Mouse (Mus musculus) hindbrain, embryonic 13.5 days (tissue): ENCODE results near the gene Stpg1. TPM values are rescaled to one million over a fixed set of nuclear protein-coding genes. Genes with fewer than 3 reads are reported as not detected.
A peak's percentile ranks its signal among the peaks of the same experiment; 100 is the strongest.

Source experiments
- ATAC-seq: fragments of 200-750 bp; cut with Nextera tagmentation; 2 replicates; pipeline ENCODE4 v1.8.0; 2017; ENCODE audit warnings: moderate TSS enrichment; ENCODE audit not compliant: low FRiP score
- H3K27ac ChIP-seq: fragments of 300-500 bp; sonication (generic); 2 replicates; pipeline ENCODE4 v1.5.1; 2015; ENCODE audit warnings: inconsistent platforms, mild to moderate bottlenecking, moderate library complexity
- H3K27me3 ChIP-seq: fragments of 300-500 bp; sonication (generic); 2 replicates; pipeline ENCODE4 v1.6.1; 2015; ENCODE audit warnings: mild to moderate bottlenecking, inconsistent platforms
- H3K36me3 ChIP-seq: fragments of 300-500 bp; sonication (generic); 2 replicates; pipeline ENCODE4 v1.6.1; 2015; ENCODE audit warnings: mild to moderate bottlenecking, inconsistent platforms
- H3K4me1 ChIP-seq: fragments of 300-500 bp; sonication (generic); replicated peaks from 2 replicates; pipeline ENCODE4 v1.6.1; 2015; ENCODE audit warnings: inconsistent platforms
- H3K4me2 ChIP-seq: fragments of 300-500 bp; sonication (generic); 2 replicates; pipeline ENCODE4 v1.6.1; 2015; ENCODE audit warnings: inconsistent platforms, mild to moderate bottlenecking, moderate library complexity
- H3K4me3 ChIP-seq: fragments of 300-500 bp; sonication (generic); 2 replicates; pipeline ENCODE4 v1.5.1; 2015; ENCODE audit warnings: mild to moderate bottlenecking, inconsistent platforms
- H3K9ac ChIP-seq: fragments of 300-500 bp; sonication (generic); 2 replicates; pipeline ENCODE4 v1.6.1; 2015; ENCODE audit warnings: mild to moderate bottlenecking, inconsistent platforms
- H3K9me3 ChIP-seq: fragments of 300-500 bp; sonication (generic); 2 replicates; pipeline ENCODE4 v1.6.1; 2016; ENCODE audit warnings: inconsistent platforms
- WGBS: fragments of 180-500 bp; shearing (Covaris S2); methylation state at CpG from one replicate; pipeline ENCODE4 v1.1.7; 2015; 5-methylcytosine and 5-hydroxymethylcytosine counted together
- polyA plus RNA-seq: library from polyadenylated mRNA; unstranded; fragments of >200 nt; fragmentation: Nextera tagmentation; extraction: Ambion mirVana; gene quantifications from 2 replicates; pipeline ENCODE4 v1.2.1, GENCODE M21; 2015

The Stpg1 gene
- polyA plus RNA-seq: 0.23 and 0.44 TPM in 2 replicates

DNA sequence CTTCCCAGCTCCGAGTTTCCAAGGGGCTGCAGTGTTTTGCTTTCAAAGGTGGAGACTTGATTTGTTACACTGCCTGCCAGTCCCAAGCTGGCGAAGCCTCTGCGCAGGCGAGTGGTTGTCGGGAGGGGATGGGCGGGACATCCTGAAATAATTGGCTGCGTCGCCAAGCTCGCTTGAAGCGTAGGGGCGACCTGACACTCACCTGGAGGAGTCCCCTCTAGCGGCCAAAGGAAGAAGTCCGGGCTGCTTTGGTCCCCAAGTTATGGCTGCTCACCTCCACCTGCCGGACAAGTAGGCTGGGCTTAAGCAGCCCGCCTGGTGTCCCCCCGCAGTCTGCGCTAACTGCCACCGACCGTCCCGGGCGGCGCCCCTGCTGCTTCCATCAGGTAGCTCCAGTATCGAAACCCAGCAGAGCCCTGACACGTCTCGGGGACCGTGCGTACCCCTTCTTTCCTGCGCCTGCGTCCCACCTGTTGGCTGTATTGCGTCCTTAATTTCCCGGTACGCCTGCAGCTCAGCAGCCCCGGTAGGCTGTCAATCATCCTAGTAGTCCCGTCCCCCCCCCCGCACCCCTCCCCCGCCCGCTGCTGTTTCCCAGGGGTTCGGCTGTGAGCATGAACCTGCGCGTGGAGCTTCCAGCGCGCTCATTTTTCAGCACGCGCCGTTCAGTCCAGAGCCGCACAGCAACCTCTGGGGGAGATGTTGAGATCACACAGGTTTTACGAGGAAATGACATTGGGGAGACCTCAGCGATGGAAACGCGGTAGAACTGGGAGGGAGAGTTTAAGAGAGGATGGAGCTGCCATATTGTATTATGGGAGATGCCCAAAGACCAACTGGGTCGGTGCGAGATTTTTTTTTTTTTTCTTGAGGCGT, at the start of gene Stpg1, which contains the start of gene Nipal3:
TSS of gene Stpg1 (plus strand) at position 270 of the 876 bp plus-strand sequence.
TSS of gene Nipal3 (minus strand) at position 518 of the 876 bp plus-strand sequence.
- H3K9ac ChIP-seq: peak within 1 kb of the TSS; percentile 70
- H3K27me3 ChIP-seq: peaks cover 17% of the 10 kb centered on the region; the same call in 1 of the 2 replicates
- peaks cover 12% of the 10 kb centered on the region for H3K36me3 ChIP-seq
- H3K27ac ChIP-seq: peak within 1 kb of the TSS; percentile 71
- ATAC-seq: peak; percentile 96
- H3K9me3 ChIP-seq: no peaks in the 10 kb centered on the region
- WGBS: under 1% methylated on average over 53 of the region's 53 CpGs
- peak within 1 kb of the TSS; percentile 94 for H3K4me2 ChIP-seq
- H3K4me1 ChIP-seq: peaks cover 12% of the 10 kb centered on the region
- H3K4me3 ChIP-seq: peak within 1 kb of the TSS; percentile 71

DNA sequence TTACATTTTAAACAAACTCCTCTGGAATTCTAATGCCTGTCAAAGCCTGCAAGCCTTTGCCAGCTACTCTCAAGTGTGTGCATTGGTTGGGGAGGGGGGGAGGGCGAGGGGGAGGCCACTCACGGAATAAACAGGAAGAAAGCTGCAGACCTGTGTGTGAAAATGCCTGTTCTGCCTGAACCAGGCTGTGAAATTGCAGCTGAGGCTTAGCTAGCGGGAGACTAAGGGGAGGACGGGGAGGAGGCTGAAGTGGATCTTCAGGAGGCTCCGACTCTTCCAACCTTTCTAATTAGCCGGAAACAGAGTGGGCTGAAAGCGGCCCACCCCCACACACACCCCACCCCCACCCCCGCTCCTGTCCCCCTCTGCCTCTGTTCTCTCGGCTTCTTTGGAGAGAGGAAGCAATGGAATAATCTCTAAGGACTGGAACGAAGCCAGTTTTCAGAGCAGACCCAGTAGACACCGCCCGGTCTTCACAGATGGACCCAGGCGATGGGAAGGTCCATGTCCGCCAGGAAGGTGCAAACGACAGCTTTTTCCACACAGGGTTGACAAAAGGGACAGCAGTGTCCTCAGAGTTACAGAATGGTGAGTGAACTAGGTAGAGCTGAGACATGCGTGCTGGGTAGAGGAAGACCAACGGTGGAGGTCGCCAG, 43.1 kb upstream of the Stpg1 start:
- no peak overlapping the region for H3K9ac ChIP-seq
- H3K4me1 ChIP-seq: peaks cover 10% of the 10 kb centered on the region
- no peak overlapping the region for H3K27ac ChIP-seq
- no peaks in the 10 kb centered on the region; the same call in 1 of the 2 replicates for H3K36me3 ChIP-seq
- peak overlapping the region; percentile 13; the same call in 1 of the 2 replicates for H3K4me2 ChIP-seq
- H3K9me3 ChIP-seq: no peaks in the 10 kb centered on the region
- no peak overlapping the region for H3K4me3 ChIP-seq
- no peak for ATAC-seq
- no peaks in the 10 kb centered on the region for H3K27me3 ChIP-seq
- 58% methylated on average over 18 of the region's 18 CpGs for WGBS

DNA sequence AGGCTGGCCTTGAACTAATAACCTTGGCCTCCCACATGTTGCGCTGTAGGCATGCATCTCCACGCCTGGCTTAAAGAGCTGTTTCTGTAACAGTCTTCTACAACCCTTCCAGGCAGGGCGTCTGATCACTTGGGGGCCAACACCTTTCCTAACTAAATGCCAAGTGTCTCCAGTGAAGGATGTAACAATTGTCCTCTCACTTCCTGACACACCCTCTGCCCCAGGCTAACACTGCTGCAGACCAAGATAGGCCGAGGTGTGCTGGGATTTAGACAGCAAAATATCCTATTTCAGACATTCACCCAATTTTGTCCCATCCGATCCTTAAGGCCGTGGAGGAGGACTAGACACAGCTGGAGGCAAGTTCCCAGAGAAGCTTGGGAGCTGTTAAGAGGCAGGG, 41.4 kb upstream of the Stpg1 start:
- WGBS: 80% methylated on average over 6 of the region's 6 CpGs
- no peak overlapping the region for H3K4me2 ChIP-seq
- no peak for ATAC-seq

DNA sequence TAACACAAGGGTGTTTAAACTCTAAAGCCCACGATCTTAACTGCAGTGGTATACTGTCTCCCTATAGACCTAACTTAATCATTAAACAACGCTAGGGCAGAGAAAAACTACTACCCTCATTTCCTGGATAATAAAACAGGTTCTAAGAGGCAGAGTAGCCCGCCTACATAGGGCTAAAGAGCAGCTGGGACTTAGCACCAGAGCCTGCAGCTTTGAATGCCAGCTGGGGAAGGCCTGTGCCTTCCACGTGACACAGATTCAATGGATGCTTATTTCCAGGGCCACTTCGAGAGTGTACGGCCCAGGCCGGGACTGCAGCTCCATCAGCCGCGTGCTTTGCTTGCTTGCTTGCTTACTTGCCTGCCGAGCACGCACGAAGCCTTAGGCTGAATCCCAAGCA, 41.0 kb upstream of the Stpg1 start:
- no peak overlapping the region for H3K27ac ChIP-seq
- ATAC-seq: no peak
- WGBS: 78% methylated on average over 12 of the region's 12 CpGs
- peaks cover 10% of the 10 kb centered on the region for H3K4me1 ChIP-seq
- no peaks in the 10 kb centered on the region for H3K9me3 ChIP-seq
- no peaks in the 10 kb centered on the region for H3K27me3 ChIP-seq
- H3K4me3 ChIP-seq: no peak overlapping the region
- no peak overlapping the region for H3K4me2 ChIP-seq
- no peaks in the 10 kb centered on the region; the same call in 1 of the 2 replicates for H3K36me3 ChIP-seq
- H3K9ac ChIP-seq: peak overlapping the region; percentile 39

More for the DNA sequence above, 41.4 kb upstream of the Stpg1 start:
- Histone ChIP-seq H3K27ac (no peak overlapping the region), H3K27me3 (no peaks in the 10 kb centered on the region), H3K36me3 (no peaks in the 10 kb centered on the region; the same call in 1 of the 2 replicates), H3K9me3 (no peaks in the 10 kb centered on the region), H3K4me3 (no peak overlapping the region), H3K4me1 (peaks cover 10% of the 10 kb centered on the region), H3K9ac (peak overlapping the region; percentile 39)

DNA sequence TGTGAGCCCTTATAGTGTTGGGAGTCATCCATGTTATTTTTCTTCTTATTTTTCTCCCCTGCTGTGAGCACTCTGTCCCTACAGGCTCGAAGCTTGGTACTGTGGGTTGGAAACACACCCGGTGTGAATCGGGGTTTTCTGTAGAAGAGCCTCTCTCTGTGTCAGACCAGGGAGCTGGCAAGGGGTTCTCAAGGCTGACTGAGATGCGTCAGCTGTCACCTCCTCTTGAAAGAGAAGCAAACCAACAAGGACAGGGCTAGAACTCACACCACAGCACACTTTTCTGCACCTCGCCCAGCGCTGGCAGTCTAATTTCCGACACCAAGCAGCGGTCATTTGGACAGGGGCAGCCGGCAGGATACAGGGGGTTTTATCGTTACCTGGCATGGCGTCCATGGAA, 31.2 kb upstream of the Stpg1 start:
- no peak overlapping the region for H3K4me3 ChIP-seq
- H3K4me1 ChIP-seq: no peaks in the 10 kb centered on the region
- no peak overlapping the region for H3K9ac ChIP-seq
- H3K9me3 ChIP-seq: no peaks in the 10 kb centered on the region
- H3K36me3 ChIP-seq: peaks cover 48% of the 10 kb centered on the region
- H3K27me3 ChIP-seq: no peaks in the 10 kb centered on the region
- WGBS: 91% methylated on average over 11 of the region's 11 CpGs
- ATAC-seq: no peak
- no peak overlapping the region for H3K4me2 ChIP-seq
- H3K27ac ChIP-seq: no peak overlapping the region

DNA sequence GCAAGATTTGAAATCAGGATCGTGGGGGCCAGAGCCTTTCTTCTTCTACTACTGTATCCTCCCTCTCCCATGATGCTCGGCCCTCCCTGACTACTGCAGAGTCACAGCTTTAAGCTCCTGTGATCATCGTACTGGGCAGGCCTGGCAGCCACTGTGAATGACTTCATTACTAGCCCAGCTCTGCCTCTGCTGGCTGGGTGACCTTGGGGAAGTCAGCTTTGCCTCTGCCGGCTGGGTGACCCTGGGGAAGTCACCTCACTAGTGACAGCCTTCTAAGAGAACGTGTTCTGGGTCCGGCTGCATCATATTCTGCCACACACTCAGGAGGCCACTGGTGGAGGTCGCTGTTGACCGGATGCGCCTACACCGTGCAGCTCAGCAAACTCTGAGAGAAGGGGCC, 16.7 kb upstream of the Stpg1 start:
- no peaks in the 10 kb centered on the region for H3K9me3 ChIP-seq
- H3K36me3 ChIP-seq: peaks cover 48% of the 10 kb centered on the region
- ATAC-seq: no peak
- H3K27me3 ChIP-seq: no peaks in the 10 kb centered on the region
- H3K4me2 ChIP-seq: no peak overlapping the region
- H3K4me1 ChIP-seq: peaks cover 8% of the 10 kb centered on the region; the same call in 1 of the 2 replicates
- 91% methylated on average over 10 of the region's 10 CpGs for WGBS
- H3K9ac ChIP-seq: no peak overlapping the region
- no peak overlapping the region for H3K27ac ChIP-seq
- no peak overlapping the region for H3K4me3 ChIP-seq

DNA sequence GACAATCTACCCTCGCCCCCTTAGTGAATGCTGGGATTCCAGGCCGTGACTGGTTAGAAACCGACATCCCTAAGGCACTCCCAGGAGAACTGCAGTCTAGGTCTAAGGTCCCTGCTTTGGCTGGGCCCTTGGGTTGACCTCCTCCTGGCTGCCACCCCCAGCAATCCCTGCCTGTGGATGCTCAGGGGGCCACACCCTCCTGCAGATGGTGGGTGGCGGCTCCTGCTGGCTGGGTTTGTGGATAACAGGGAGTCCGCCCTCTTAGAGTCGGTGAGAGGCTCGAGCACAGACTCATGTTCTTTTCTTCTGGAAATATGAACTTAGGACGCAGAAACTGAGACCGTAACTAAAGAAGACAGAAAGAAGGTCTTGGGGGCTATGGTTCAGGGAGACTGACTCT, 14.2 kb upstream of the Stpg1 start:
- H3K27ac ChIP-seq: peak overlapping the region; percentile 23; the same call in 1 of the 2 replicates
- 79% methylated on average over 9 of the region's 9 CpGs for WGBS
- ATAC-seq: no peak
- H3K4me1 ChIP-seq: peaks cover 12% of the 10 kb centered on the region; the same call in 1 of the 2 replicates
- no peaks in the 10 kb centered on the region for H3K27me3 ChIP-seq
- peaks cover 30% of the 10 kb centered on the region for H3K36me3 ChIP-seq
- H3K9ac ChIP-seq: no peak overlapping the region
- no peak overlapping the region for H3K4me2 ChIP-seq
- H3K4me3 ChIP-seq: no peak overlapping the region
- H3K9me3 ChIP-seq: no peaks in the 10 kb centered on the region

DNA sequence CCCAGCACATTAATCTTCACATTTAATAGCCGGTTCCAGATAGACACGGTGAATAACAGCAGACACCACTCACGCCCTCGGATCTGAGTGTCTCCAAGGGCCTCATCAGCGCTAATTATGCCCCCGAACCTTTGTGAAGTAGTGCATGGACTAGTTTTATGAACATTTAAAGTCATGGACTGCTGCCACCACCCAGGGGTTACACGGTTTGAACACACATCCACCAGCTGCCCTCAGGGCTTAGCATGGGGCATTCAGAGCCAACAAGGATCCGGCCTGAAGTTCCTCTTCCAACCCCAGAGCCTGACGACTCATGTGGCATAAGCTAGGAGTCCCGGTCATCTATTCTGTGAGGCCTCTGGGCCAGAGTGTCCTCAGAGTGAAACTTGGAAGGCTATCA, 9.5 kb upstream of the Stpg1 start:
- 62% methylated on average over 10 of the region's 10 CpGs for WGBS
- Histone ChIP-seq H3K4me2 (no peak overlapping the region), H3K4me3 (no peak overlapping the region), H3K4me1 (peaks cover 12% of the 10 kb centered on the region; the same call in 1 of the 2 replicates), H3K9ac (no peak overlapping the region), H3K36me3 (peaks cover 28% of the 10 kb centered on the region), H3K27me3 (0 out of 2 replicates have a peak, but pooled peaks cover 6% of the 10 kb centered on the region), H3K9me3 (no peaks in the 10 kb centered on the region), H3K27ac (no peak overlapping the region)
- ATAC-seq: no peak

DNA sequence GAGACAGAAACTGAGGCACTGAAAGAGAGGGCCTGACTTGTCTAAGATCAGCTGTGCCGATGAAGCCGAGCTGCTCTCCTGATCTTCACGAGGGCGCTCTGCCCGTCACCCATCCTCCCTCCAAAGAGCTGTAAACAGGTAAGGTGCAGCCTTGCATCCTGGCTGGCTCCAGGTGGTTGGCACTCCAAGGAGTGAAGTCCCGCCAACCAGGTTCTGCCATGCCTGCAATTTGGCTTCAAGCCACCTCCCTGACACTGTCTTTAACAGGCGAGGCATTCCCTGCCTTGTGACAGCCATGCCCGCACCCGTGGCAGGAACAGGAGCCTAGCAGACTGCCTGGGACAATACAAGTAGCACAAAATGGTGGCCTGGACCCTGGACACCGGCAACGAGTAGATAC, 8.2 kb upstream of the Stpg1 start:
- Histone ChIP-seq H3K4me3 (no peak overlapping the region), H3K9ac (no peak overlapping the region), H3K27ac (no peak overlapping the region), H3K36me3 (peaks cover 35% of the 10 kb centered on the region), H3K27me3 (0 out of 2 replicates have a peak, but pooled peaks cover 13% of the 10 kb centered on the region), H3K4me1 (peaks cover 4% of the 10 kb centered on the region; the same call in 1 of the 2 replicates), H3K9me3 (no peaks in the 10 kb centered on the region), H3K4me2 (no peak overlapping the region)
- WGBS: 87% methylated on average over 11 of the region's 11 CpGs
- no peak for ATAC-seq

DNA sequence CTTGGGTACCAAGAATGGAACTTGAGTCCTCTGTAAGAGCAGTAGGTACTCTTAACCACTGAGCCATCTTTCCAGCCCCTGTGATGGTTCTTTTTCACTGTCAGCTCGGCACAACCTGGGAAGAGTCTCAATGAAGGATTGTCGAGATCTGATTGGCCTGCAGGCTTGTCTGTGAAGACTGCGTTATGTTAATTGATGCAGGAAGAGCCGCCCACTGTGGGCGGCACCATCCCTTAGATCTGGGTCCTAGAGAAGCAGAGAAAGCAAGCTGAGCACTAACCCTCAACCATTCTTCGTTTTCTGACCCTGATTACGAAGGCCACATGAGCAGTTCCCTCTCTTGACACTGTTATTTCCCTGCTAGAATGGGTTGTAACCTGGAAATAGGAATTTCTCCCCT, 5.3 kb upstream of the Stpg1 start:
- H3K9ac ChIP-seq: no peak overlapping the region
- 0 out of 2 replicates have a peak, but pooled peaks cover 18% of the 10 kb centered on the region for H3K27me3 ChIP-seq
- H3K27ac ChIP-seq: no peak overlapping the region
- H3K4me1 ChIP-seq: peaks cover 12% of the 10 kb centered on the region
- H3K4me3 ChIP-seq: no peak overlapping the region
- H3K9me3 ChIP-seq: no peaks in the 10 kb centered on the region
- 93% methylated on average over 7 of the region's 7 CpGs for WGBS
- no peak for ATAC-seq
- no peak overlapping the region for H3K4me2 ChIP-seq
- peaks cover 27% of the 10 kb centered on the region for H3K36me3 ChIP-seq

DNA sequence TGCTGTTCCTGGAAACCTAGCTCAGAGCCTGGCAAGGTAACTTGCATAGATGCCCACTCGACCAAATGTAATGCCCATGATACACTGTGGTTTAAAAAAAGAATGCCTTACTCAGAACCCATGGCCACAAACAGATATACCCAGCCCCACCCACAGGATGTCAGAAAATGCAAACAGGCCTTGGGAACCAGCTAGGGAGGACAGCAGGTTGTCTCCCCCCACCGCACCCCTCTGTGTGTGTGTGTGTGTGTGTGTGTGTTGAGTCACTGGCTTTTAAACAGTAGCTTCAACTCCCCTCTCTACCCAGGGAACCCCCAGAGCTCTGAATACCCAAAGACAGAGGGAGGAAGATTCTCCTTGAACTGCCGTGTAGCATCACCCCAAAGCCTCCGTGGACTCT, 1.3 kb upstream of the Stpg1 start:
- no peak overlapping the region for H3K27ac ChIP-seq
- H3K9ac ChIP-seq: peak overlapping the region; percentile 69

More for the DNA sequence above, 1.3 kb upstream of the Stpg1 start:
- Histone ChIP-seq H3K9me3 (no peaks in the 10 kb centered on the region), H3K4me2 (peak overlapping the region; percentile 94), H3K27me3 (peaks cover 19% of the 10 kb centered on the region; the same call in 1 of the 2 replicates), H3K4me1 (peaks cover 12% of the 10 kb centered on the region), H3K36me3 (peaks cover 26% of the 10 kb centered on the region), H3K4me3 (peak overlapping the region; percentile 71)
- ATAC-seq: no peak
- WGBS: 45% methylated on average over 4 of the region's 4 CpGs
